Mouse (Mus musculus): ENCODE results near the gene Pex11g. TPM values are rescaled to one million over a fixed set of nuclear protein-coding genes. Genes with fewer than 3 reads are reported as not detected.

The Pex11g gene
- total RNA-seq, 4 experiments from 2014 or later: 0.41 to 1.0 (median 0.90) TPM

DNA sequence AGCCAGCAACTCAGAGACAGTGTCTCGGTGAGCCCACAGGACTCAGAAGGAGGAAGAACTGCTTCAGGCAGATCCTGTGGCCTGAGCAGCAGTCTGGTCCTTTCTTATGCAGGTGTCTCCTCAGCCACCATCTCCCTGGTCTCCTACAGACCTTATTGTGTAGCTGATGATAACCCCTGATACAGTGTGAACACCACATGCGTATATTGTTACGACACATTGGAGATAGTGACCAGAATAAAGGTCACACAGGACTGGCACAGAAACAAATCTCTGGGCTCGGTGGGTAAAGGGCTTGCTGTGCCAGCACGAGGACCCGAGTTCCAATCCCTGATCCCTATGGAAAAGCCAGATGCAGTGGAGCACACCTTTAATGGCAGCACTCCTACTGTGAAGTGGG, 51.8 kb downstream of the Pex11g start:
- DNase-seq (ENCODE audit: low spot score in 2 of 2): no peak

DNA sequence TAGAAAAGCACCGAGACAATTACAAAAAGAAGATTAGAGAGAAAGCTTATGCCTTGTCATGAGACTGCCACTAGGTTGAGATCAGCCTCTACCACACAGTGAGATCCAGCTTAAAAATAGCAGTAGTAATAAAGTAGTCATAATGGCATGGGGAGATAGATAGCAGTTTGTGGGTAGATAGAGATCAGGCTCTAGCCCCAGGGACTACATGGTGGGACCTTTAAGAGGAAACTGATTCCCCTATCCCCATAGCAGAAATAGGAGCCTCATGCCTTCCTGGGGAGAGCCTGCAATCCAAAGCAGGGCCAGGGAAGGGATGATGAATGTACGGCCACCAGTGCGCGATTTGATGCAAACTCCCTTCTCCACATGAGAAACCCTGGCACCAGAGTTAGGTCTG, 52.2 kb downstream of the Pex11g start:
- DNase-seq (ENCODE audit: low spot score in 2 of 2): no peak

DNA sequence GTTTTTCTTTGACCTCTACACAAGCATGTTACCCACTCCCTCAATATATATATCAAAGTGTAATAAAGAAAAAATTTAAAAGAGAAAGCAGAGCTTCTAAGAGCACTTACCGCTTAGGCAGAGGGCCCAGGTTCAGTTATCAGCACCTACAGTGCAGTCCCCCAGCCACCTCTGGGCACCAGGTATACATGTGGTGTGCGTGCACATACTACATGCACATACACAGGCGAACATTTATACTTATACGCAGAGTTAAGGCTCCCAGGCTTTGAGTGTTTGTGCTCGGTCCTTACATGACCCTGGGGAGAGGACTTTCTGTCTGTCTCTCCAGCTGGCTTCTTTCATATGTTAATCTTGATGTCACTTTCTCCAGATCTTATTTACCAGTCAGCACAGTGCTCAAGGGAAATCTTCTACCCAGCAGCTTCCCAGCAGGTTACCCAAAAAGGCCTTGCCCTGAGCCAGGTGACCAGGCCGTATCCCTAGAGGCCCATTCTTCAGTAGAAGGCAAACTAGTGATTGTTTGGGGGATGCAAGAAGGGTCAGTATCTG, 52.8 kb downstream of the Pex11g start:
- no peak for DNase-seq (ENCODE audit: low spot score in 2 of 2)

DNA sequence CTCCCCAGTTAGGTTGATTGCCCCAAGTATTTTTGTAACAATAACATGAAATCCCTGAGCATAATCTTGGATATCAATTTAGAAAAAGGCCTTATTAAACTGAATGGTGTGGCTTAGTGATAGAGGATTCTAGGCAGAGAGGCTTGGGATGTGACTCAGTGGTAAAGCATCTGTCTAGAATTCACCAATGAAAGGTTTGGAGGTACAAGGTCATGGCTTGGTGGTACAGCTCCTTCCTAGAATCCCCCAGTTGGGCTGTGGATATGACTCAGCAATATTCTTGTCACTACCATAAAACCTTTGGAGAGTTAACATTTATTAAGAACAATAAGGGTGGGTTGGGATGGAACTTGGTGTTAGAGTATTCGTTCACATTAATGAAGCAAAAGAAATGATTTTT, 54.7 kb downstream of the Pex11g start:
- DNase-seq (ENCODE audit: low spot score in 2 of 2): no peak

DNA sequence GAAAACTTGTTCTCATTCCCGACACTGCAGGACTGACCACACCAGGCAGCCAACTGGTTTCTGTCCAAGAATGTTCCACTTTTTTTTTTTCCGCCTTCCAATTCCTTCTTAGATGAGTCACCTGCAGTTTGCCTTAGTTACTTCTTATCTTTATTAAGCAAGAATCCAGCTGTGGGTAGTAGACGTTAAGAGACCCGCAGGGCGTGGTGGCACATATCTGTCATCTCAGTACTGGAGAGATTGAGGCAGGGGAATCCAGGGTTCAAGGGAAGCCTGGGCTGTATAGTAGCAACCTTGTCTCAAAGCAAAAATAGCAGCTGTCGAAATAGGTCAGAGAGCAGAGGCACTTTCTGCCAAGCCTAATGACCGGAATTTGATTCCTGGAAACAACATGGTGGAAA, 55.6 kb downstream of the Pex11g start:
- DNase-seq (ENCODE audit: low spot score in 2 of 2): no peak

DNA sequence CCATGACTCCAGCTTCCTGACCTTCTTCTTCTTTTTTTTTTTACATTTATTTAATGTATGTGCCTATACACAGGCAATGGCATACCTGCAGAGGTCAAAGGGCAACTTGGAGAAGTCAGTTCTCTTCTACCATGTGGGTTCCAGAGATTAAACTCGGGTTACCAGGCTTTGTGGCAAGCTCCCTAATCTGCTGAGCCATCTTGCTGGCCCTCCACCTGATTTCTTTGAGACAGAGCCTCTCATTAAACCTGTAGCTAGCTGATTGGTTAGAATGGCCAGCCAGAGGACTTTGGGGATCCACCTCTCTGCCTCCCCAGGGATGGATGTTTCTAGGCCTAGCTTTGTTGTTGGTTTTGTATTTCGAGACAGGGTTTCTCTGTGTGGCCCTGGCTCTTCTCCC, 56.4 kb downstream of the Pex11g start:
- DNase-seq (ENCODE audit: low spot score in 2 of 2): no peak

DNA sequence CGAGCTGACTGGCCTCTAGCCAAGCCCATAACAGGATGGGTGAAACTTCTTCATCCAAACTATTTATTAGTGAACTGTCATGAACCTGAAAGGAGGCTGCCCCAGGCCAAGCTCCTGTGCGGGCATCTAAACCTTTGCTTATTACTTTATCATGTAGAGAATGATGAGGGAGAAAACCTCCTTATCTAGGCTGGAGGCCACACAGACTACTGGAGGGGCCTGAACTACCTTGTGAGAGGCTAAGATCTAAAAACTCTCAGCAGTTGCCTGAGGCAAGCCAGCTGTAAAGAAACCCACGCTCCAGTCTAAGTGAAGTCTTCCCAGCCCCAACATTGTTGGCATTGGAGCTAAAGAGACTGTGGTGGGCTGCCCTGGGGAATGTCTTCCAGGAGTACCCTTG, 60.1 kb downstream of the Pex11g start:
- DNase-seq (ENCODE audit: low spot score in 2 of 2): no peak

Other genes starting within 250 kb of the Pex11g start
- 10 to 100 TPM; 45.9 to 54.0 (median 51.3) TPM for gene Insr, start 188.1 kb downstream of the Pex11g start, total RNA-seq (2022)
- gene A430078G23Rik, start 114.3 kb downstream of the Pex11g start, total RNA-seq (2022): not detected
- 10 to 100 TPM; 38.6 to 45.6 (median 41.8) TPM for gene Arhgef18, start 74.7 kb downstream of the Pex11g start, total RNA-seq (2022)
- under 1 TPM in 1 of 4 experiments, not detected in 3; 0.30 TPM for gene Tex45, start 3.2 kb upstream of the Pex11g start, total RNA-seq (2022)
- gene Zfp358, start 25.5 kb upstream of the Pex11g start, total RNA-seq (2022): 10 to 100 TPM; 30.8 to 36.0 (median 31.9) TPM
- gene Mcoln1, start 32.8 kb upstream of the Pex11g start, total RNA-seq (2022): 100 to 1,000 TPM in 1 of 4 experiments, 10 to 100 TPM in 3; 85.3 to 100 (median 94.8) TPM
- 10 to 100 TPM; 62.6 to 70.7 (median 67.0) TPM for gene Pnpla6, start 47.7 kb upstream of the Pex11g start, total RNA-seq (2022)
- not detected for gene C330021F23Rik, start 100.3 kb upstream of the Pex11g start, total RNA-seq (2022)
- 10 to 100 TPM; 29.0 to 34.2 (median 32.6) TPM for gene Camsap3, start 119.6 kb upstream of the Pex11g start, total RNA-seq (2022)
- gene Xab2, start 153.6 kb upstream of the Pex11g start, total RNA-seq (2022): 10 to 100 TPM; 38.1 to 41.5 (median 40.5) TPM
- gene Pet100, start 153.9 kb upstream of the Pex11g start, total RNA-seq (2022): 10 to 100 TPM; 55.9 to 90.3 (median 75.7) TPM
- not detected for gene Pcp2, start 157.9 kb upstream of the Pex11g start, total RNA-seq (2022)
- 10 to 100 TPM; 55.4 to 80.3 (median 63.3) TPM for gene Stxbp2, start 163.3 kb upstream of the Pex11g start, total RNA-seq (2022)
- gene Retn, start 188.1 kb upstream of the Pex11g start, total RNA-seq (2022): 1 to 10 TPM in 3 of 4 experiments, under 1 TPM in 1; 0.96 to 1.5 (median 1.1) TPM
- under 1 TPM in 2 of 4 experiments, not detected in 2; 0.42 to 0.59 TPM for gene Mcemp1, start 198.1 kb upstream of the Pex11g start, total RNA-seq (2022)
- gene Fcor, start 204.7 kb upstream of the Pex11g start, total RNA-seq (2022): 10 to 100 TPM; 11.6 to 18.0 (median 13.9) TPM
- gene Trappc5, start 208.6 kb upstream of the Pex11g start, total RNA-seq (2022): 10 to 100 TPM; 27.3 to 29.4 (median 28.7) TPM
- gene Fcer2a, start 226.5 kb upstream of the Pex11g start, total RNA-seq (2022): not detected

Data from left cerebral cortex, adult 8-10 months (tissue).